Mouse (Mus musculus) stomach, postnatal 0 days (tissue): ENCODE data around the gene Cyp4v3. TPM values are rescaled to one million over a fixed set of nuclear protein-coding genes. Genes with fewer than 3 reads are reported as not detected.

Experiments
- ATAC-seq: fragments of 200-750 bp; cut with Nextera tagmentation; 2 replicates; pipeline ENCODE4 v1.8.0; 2017; ENCODE audit not compliant: low FRiP score, low TSS enrichment
- DNase-seq: peaks from one replicate; pipeline ENCODE4 v3.0.0-alpha.2; 2016; ENCODE audit warnings: low spot score
- H3K27ac ChIP-seq: fragments of 300-500 bp; sonication (generic); replicated peaks from 2 replicates; pipeline ENCODE4 v1.5.1; 2014; ENCODE audit warnings: mild to moderate bottlenecking, control low read depth
- H3K27me3 ChIP-seq: fragments of 300-500 bp; sonication (generic); 2 replicates; pipeline ENCODE4 v1.6.1; 2014; ENCODE audit warnings: low read length; ENCODE audit not compliant: control insufficient read depth, insufficient read depth
- H3K36me3 ChIP-seq: fragments of 300-500 bp; sonication (generic); 2 replicates; pipeline ENCODE4 v1.6.1; 2014; ENCODE audit warnings: low read length, mixed read lengths; ENCODE audit not compliant: control insufficient read depth, insufficient read depth
- H3K4me1 ChIP-seq: fragments of 300-500 bp; sonication (generic); replicated peaks from 2 replicates; pipeline ENCODE4 v1.6.1; 2014; ENCODE audit warnings: antibody characterized with exemption; ENCODE audit not compliant: control insufficient read depth, insufficient read depth
- H3K4me2 ChIP-seq: fragments of 300-500 bp; sonication (generic); replicated peaks from 2 replicates; pipeline ENCODE4 v1.6.1; 2014; ENCODE audit warnings: low read depth, mild to moderate bottlenecking, control low read depth, moderate library complexity
- H3K4me3 ChIP-seq: fragments of 300-500 bp; sonication (generic); 2 replicates; pipeline ENCODE4 v1.5.1; 2014; ENCODE audit warnings: low read depth, low read length, control low read depth
- H3K9ac ChIP-seq: fragments of 300-500 bp; sonication (generic); 2 replicates; pipeline ENCODE4 v1.6.1; 2014; ENCODE audit warnings: mild to moderate bottlenecking, low read length, control low read depth, mixed read lengths
- H3K9me3 ChIP-seq: fragments of 300-500 bp; sonication (generic); 2 replicates; pipeline ENCODE4 v1.6.1; 2016; ENCODE audit warnings: low read length; ENCODE audit not compliant: control insufficient read depth
- CTCF ChIP-seq: IDR thresholded peaks from 2 replicates; pipeline ENCODE4 v1.5.1; 2016; ENCODE audit warnings: antibody characterized with exemption, low read depth, mild to moderate bottlenecking, moderate library complexity
- EP300 ChIP-seq: optimal IDR thresholded peaks from 2 replicates; pipeline ENCODE3; 2016; ENCODE audit warnings: antibody characterized with exemption
- WGBS: fragments of 180-500 bp; shearing (Covaris S2); extraction: QIAGEN DNeasy Blood & Tissue Kit; methylation state at CpG from one replicate; pipeline ENCODE4 v1.1.7; 2014; 5-methylcytosine and 5-hydroxymethylcytosine counted together
- polyA plus RNA-seq: library from polyadenylated mRNA; unstranded; fragments of >200 nt; fragmentation: Nextera tagmentation; extraction: Ambion mirVana; gene quantifications from 2 replicates; pipeline ENCODE4 v1.2.1, GENCODE M21; 2015

The Cyp4v3 gene
- polyA plus RNA-seq, 1 experiment from 2014 or later, result 5.1 TPM

DNA sequence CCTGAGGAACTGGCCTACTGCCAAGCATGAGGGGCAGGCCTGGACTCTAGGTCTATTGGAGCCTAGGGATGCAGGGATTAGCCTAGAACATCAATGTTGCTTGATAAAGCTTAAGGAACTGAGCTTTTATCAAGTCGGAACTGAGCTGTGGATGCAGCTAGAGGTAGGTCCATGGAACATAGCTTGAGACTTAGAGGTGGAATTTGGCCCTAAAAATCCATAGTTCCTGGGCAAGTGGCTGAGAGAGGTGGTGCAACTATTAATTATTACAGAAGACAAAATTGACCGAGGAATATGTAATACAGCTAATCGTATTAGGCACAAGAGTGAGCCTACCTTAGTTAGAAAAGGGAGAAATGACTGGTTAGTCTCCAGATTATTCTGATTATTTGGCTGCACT is 28.7 kb downstream of the Cyp4v3 start:
- whole genome bisulfite sequencing, result 89% methylated on average over 3 of the region's 3 CpGs

DNA sequence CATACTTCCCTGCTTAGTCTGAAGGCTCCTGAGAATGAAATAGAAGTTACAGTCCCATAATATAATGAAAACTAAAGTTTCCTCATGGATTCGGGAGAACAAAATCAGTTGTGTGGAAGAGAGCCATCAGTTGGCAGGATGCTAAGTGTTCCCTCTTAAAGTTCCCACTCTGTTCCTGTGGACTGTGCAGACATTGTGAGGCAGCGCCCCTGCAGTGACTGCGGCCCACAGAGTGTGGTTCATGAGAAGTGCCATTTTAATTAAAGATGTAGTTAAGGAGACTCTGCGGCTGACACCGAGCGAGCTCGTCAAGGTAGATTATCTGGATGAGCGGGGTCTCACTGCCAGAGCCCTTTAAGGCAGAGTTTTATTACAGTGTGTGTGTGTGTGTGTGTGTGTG is 30.6 kb downstream of the Cyp4v3 start:
- Histone ChIP-seq H3K9me3 (no peaks in the 10 kb centered on the region), H3K4me3 (no peak overlapping the region), H3K27me3 (no peaks in the 10 kb centered on the region), H3K9ac (no peak overlapping the region), H3K27ac (no peak overlapping the region), H3K4me2 (no peak overlapping the region), H3K36me3 (no peaks in the 10 kb centered on the region), H3K4me1 (no peaks in the 10 kb centered on the region)
- DNase-seq, result no peak
- TF ChIP-seq CTCF, result no peak
- TF ChIP-seq EP300, result no peak
- ATAC-seq, result no peak
- 87% methylated on average over 8 of the region's 8 CpGs for WGBS

More for the DNA sequence above, 28.7 kb downstream of the Cyp4v3 start:
- H3K4me3 ChIP-seq, result no peak overlapping the region
- TF ChIP-seq CTCF, result no peak
- DNase-seq, result no peak
- no peaks in the 10 kb centered on the region for H3K27me3 ChIP-seq
- no peaks in the 10 kb centered on the region for H3K36me3 ChIP-seq
- H3K27ac ChIP-seq, result no peak overlapping the region
- H3K9ac ChIP-seq, result no peak overlapping the region
- no peaks in the 10 kb centered on the region for H3K4me1 ChIP-seq
- no peaks in the 10 kb centered on the region for H3K9me3 ChIP-seq
- no peak for ATAC-seq
- H3K4me2 ChIP-seq, result no peak overlapping the region

DNA sequence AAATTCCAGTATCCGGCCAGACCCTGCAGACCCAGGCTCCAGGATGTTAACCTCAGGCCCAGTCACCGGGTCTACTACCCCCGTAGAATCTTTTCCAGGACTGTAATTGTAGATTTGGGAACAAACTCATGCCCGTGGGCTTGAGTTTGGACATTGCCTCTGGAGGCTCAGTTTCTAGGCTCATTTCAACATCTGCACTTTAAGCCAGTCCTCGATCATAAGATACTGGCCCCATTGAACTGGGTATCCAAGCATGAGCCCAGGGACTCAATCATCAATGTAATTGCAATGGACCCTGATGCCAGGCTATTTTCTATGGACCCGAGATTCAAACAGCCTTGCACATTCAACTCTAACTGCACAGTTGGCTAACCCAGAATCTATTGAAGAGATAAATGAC is 37.7 kb downstream of the Cyp4v3 start:
- H3K4me3 ChIP-seq, result no peak overlapping the region
- TF ChIP-seq CTCF (no peak), EP300 (no peak)
- DNase-seq (no peak), ATAC-seq (no peak)
- H3K4me2 ChIP-seq, result no peak overlapping the region
- H3K9ac ChIP-seq, result no peak overlapping the region
- no peaks in the 10 kb centered on the region for H3K36me3 ChIP-seq
- 85% methylated on average over 6 of the region's 6 CpGs for WGBS
- no peak overlapping the region for H3K27ac ChIP-seq
- no peaks in the 10 kb centered on the region for H3K9me3 ChIP-seq
- no peaks in the 10 kb centered on the region for H3K4me1 ChIP-seq
- H3K27me3 ChIP-seq, result no peaks in the 10 kb centered on the region

DNA sequence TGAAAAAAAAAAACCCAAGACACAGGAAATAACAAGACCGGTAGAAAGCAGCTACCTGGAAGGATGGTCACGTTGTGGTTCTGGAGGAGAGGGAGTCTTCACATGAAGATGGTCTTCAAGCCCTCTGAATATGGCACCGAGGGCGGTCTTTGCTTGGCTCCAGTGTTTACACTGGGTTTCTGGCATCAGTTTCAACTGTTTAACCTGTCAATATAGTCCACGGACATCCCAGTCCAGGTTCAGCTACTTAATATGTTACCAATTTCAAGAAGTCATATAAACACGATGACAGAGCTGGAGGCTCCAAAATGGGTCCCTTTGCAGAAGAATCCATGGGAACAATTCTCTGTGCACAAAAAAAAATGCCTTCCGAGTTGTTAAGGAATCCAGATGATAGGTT is 38.3 kb downstream of the Cyp4v3 start, which contains the start of gene Klkb1:
TSS of gene Klkb1 (minus strand) at position 173 of the 400 bp plus-strand sequence.
- Histone ChIP-seq H3K36me3 (no peaks in the 10 kb centered on the region), H3K4me3 (no peak within 1 kb of the TSS), H3K9me3 (no peaks in the 10 kb centered on the region), H3K4me2 (no peak within 1 kb of the TSS), H3K27me3 (no peaks in the 10 kb centered on the region), H3K4me1 (no peaks in the 10 kb centered on the region), H3K9ac (no peak within 1 kb of the TSS), H3K27ac (no peak within 1 kb of the TSS)
- 70% methylated on average over 7 of the region's 7 CpGs for WGBS
- TF ChIP-seq CTCF, result no peak
- no peak for TF ChIP-seq EP300
- no peak for DNase-seq
- no peak for ATAC-seq

DNA sequence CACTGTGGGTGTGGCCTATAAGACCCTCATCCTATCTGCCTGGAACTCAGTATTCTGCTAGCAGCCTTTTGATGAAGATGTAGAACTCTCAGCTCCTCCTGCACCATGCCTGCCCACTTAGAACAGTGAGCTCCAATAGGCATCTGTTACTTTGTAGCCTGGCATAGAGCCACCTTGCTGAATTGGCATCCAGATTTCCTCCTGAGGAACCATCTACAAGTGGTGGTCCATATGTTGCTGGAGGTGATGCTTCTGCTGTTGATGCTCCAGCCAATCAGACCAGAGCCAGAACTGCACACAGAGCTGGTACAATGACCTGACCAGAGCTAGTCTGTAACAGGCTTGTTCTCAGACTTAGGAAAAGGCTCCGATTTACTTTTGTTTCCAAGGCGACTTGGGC is 41.2 kb downstream of the Cyp4v3 start:
- H3K9me3 ChIP-seq, result no peaks in the 10 kb centered on the region
- H3K9ac ChIP-seq, result no peak overlapping the region
- no peak for ATAC-seq
- TF ChIP-seq CTCF, result no peak
- no peak for TF ChIP-seq EP300
- H3K4me3 ChIP-seq, result no peak overlapping the region
- H3K4me2 ChIP-seq, result no peak overlapping the region
- H3K36me3 ChIP-seq, result no peaks in the 10 kb centered on the region
- WGBS, result 87% methylated on average over 2 of the region's 2 CpGs
- no peak overlapping the region for H3K27ac ChIP-seq
- no peaks in the 10 kb centered on the region for H3K27me3 ChIP-seq
- DNase-seq, result no peak
- H3K4me1 ChIP-seq, result no peaks in the 10 kb centered on the region

DNA sequence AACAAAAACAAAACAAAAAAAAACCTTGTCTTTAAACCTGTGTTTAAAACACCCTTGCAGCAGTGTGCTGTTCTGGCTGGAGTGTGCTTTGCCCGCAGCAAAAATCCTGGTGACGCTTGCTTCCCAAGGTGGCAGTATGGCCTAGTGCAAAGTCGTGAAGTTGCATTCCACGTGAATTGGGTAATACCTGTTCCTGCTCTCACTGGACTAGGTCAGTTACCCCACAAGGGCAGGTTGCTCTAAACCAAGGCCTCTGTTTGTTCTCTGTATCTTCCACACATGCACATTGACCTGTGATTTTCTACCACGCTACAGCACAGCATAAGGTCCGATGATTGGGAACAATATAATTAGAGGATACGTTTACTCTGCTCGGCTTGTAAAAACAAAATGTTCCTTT is 51.4 kb downstream of the Cyp4v3 start:
- TF ChIP-seq CTCF (no peak), EP300 (no peak)
- H3K9ac ChIP-seq, result no peak overlapping the region
- H3K4me1 ChIP-seq, result no peaks in the 10 kb centered on the region
- no peak overlapping the region for H3K4me2 ChIP-seq
- 65% methylated on average over 8 of the region's 8 CpGs for WGBS
- ATAC-seq, result peak; percentile 91
- no peaks in the 10 kb centered on the region for H3K27me3 ChIP-seq
- H3K9me3 ChIP-seq, result no peaks in the 10 kb centered on the region
- DNase-seq, result peak; percentile 32
- H3K27ac ChIP-seq, result no peak overlapping the region
- H3K4me3 ChIP-seq, result no peak overlapping the region
- no peaks in the 10 kb centered on the region for H3K36me3 ChIP-seq
